Mouse (Mus musculus) embryo, embryonic 11.5 days (tissue): ENCODE results near the gene Gfod1.

ENCODE experiments used
- DNase-seq: peaks from one replicate; pipeline ENCODE4 v3.0.0-alpha.2; 2012; ENCODE audit warnings: low read depth, low spot score

Gene Gfod1

GRCm38 (mm10) chr13:43299171-43299570, 4.8 kb downstream of the Gfod1 start:
- no peak for DNase-seq

- no peak for DNase-seq
Observed at GRCm38 (mm10) chr13:43297526-43297925, 6.4 kb downstream of the Gfod1 start.

- DNase-seq, result no peak
Observed at GRCm38 (mm10) chr13:43296140-43296805, 7.7 kb downstream of the Gfod1 start.

- DNase-seq, result no peak
Observed at GRCm38 (mm10) chr13:43295684-43296083, 8.3 kb downstream of the Gfod1 start.

GRCm38 (mm10) chr13:43294957-43295590, 8.9 kb downstream of the Gfod1 start:
- no peak for DNase-seq

- DNase-seq, result no peak
Observed at GRCm38 (mm10) chr13:43292892-43293291, 11.1 kb downstream of the Gfod1 start.

GRCm38 (mm10) chr13:43289076-43289475, 14.9 kb downstream of the Gfod1 start:
- DNase-seq, result no peak

GRCm38 (mm10) chr13:43288444-43288843, 15.5 kb downstream of the Gfod1 start:
- no peak for DNase-seq

GRCm38 (mm10) chr13:43288026-43288425, 15.9 kb downstream of the Gfod1 start:
- DNase-seq, result no peak

- no peak for DNase-seq
Observed at GRCm38 (mm10) chr13:43286836-43287235, 17.1 kb downstream of the Gfod1 start.

- no peak for DNase-seq
Observed at GRCm38 (mm10) chr13:43284711-43285151, 19.2 kb downstream of the Gfod1 start.

GRCm38 (mm10) chr13:43273906-43274305, 30.1 kb downstream of the Gfod1 start:
- DNase-seq, result no peak

- no peak for DNase-seq
Observed at GRCm38 (mm10) chr13:43272303-43273135, 31.5 kb downstream of the Gfod1 start.

GRCm38 (mm10) chr13:43271481-43271880, 32.5 kb downstream of the Gfod1 start:
- DNase-seq, result no peak

- no peak for DNase-seq
Observed at GRCm38 (mm10) chr13:43270220-43270597, 33.8 kb downstream of the Gfod1 start.

- no peak for DNase-seq
Observed at GRCm38 (mm10) chr13:43269460-43270219, 34.3 kb downstream of the Gfod1 start.

- no peak for DNase-seq
Observed at GRCm38 (mm10) chr13:43268539-43269327, 35.2 kb downstream of the Gfod1 start.

- no peak for DNase-seq
Observed at GRCm38 (mm10) chr13:43267902-43268301, 36.1 kb downstream of the Gfod1 start.

GRCm38 (mm10) chr13:43267216-43267615, 36.8 kb downstream of the Gfod1 start:
- no peak for DNase-seq

- no peak for DNase-seq
Observed at GRCm38 (mm10) chr13:43266333-43266732, 37.6 kb downstream of the Gfod1 start.

- DNase-seq, result no peak
Observed at GRCm38 (mm10) chr13:43265116-43265515, 38.9 kb downstream of the Gfod1 start.
